Mouse (Mus musculus) left cerebral cortex, postnatal 14 days (tissue): ENCODE measurements around the gene Fnip1. TPM values are rescaled to one million over a fixed set of nuclear protein-coding genes. Genes with fewer than 3 reads are reported as not detected.
A peak's percentile ranks its signal among the peaks of the same experiment; 100 is the strongest.
"Not testable (repeated sequence)": the region's sequence is repeated elsewhere in the genome, so short reads cannot be mapped to it uniquely, and the experiment has no call there.

ENCODE experiments used
- DNase-seq, 2 experiments: peaks; one replicate each; pipeline ENCODE4 v3.0.0; 2021 to 2022; ENCODE audit warnings: low spot score in 2 of 2, mixed read lengths in 1 of 2
- intact Hi-C: fragments of 180-260 bp; cut with DNase I; formaldehyde crosslinking; loops from one replicate; pipeline ENCODE4 v1.15.1; 2025
- total RNA-seq, 2 experiments: library from RNA; stranded (reverse); gene quantifications; 2 replicates each; pipeline ENCODE4 v1.2.3; 2021

Fnip1 gene
- total RNA-seq, 2 experiments from 2014 or later, result 28.6 to 29.4 TPM

- intact Hi-C loops, DNase-seq: not testable (repeated sequence)
These were observed 12.8 kb downstream of the Fnip1 start for GRCm38 (mm10) chr11:54450757-54451156.

GRCm38 (mm10) chr11:54454516-54454915 lies 16.5 kb downstream of the Fnip1 start:
- intact Hi-C loops, result no loop called here
- no peak for DNase-seq

DNA sequence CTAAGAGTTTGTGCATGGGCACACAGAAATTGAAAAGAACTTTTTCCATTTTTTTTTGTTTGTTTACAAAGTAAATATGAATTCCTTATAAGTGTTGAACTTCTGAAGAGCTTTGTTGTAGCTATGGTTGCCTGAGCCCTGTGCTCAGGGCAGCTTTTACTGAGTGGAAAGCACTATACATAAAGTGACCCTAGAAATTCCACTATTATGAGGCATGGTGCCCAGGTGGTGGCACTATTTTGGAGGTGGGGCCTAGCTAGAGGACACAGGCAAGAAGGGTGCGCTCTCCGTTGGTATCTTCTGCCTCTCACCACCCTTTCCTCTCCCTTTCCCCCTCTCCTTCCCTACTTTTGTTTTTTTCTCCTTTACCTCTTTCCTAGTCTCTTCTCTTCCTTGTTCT lies 18.9 kb downstream of the Fnip1 start:
- no peak for DNase-seq
- intact Hi-C loops, result no loop called here

- intact Hi-C loops, result no loop called here
These were observed 20.2 kb downstream of the Fnip1 start for GRCm38 (mm10) chr11:54458168-54458567.

DNA sequence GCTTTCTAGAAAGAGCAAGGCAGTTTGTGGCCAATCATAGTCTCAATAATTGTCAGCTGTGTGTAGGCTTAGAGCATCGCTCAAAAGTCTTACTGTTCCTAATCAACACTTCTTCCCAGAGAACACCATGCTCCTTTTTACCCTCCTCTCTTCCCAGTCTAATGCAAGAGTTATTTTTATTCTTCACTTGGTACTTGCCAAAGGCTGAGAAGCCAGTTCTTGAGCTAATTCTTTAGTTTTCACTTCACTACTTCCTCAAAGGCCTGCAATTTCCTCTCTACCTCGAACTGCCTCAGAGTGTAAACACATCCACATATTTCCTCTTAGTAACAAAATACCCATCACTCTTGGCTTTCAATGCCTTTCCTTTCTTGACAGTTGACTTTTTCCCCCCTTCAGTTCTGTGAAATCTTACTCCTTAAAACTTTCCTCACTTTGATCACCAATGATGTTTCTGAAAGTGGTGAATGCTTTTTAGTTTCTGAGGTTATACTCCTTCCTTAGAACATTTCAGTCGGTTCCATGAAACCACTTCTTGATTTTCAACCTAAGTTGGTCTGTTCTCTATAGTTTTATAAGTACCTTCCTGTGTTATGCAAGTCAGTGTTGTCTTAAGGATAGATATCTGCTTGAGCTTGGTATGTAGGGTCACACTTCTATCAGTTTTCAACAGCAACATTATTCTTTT lies 26.7 kb downstream of the Fnip1 start:
- DNase-seq, result peak in 1 of 2 experiments; percentile 11
- intact Hi-C loops, result no loop called here

More at GRCm38 (mm10) chr11:54458168-54458567, 20.2 kb downstream of the Fnip1 start:
- no peak for DNase-seq

- intact Hi-C loops, result no loop called here
- no peak for DNase-seq
These were observed 34.2 kb downstream of the Fnip1 start for GRCm38 (mm10) chr11:54472231-54472630.

DNA sequence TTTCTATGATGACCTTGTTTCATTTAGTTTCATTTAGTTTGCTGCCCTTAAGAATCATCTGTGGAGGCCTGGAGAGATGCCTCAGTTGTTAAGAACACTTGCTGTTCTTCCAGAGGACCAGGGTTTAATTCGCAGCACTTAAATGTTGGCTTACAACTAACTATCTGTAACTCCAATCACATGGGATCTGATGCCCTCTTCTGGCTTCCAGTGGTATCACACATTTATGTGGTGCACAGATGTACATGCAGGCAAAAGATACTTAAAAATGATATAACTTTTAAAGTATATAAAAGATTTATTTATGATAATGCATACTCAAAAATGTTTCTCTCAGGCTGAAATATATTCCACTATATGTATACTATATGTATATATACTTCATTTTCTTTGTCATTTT lies 40.4 kb downstream of the Fnip1 start:
- intact Hi-C loops, result loop anchor here (5.0 kb wide), 1 partner anchor 121 kb away; no protein-coding TSS in a partner anchor
- DNase-seq, result peak in 1 of 2 experiments; percentile 7

DNA sequence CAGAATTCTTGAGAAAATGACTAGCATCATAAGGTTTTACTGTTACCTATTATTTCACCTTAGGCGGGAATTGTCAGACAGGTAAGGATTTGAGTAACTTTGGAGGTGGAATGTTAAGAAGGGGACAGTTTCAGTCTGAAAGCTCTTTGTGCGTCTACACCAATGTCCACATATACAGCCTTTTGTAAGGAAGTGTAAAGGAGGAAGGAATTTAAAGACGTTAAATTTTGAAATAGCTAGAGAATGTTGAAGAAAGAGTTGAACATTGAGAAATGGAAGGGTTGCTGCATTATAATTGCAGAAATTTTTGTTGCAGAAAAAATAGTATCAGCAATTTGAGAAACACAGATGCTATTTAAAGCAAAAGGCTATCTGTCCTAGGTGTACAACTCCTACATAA lies 48.0 kb downstream of the Fnip1 start:
- no peak for DNase-seq
- intact Hi-C loops, result no loop called here

GRCm38 (mm10) chr11:54491946-54492558 lies 54.1 kb downstream of the Fnip1 start:
- no peak for DNase-seq
- intact Hi-C loops, result no loop called here

GRCm38 (mm10) chr11:54492559-54492958 lies 54.6 kb downstream of the Fnip1 start:
- intact Hi-C loops, result no loop called here
- no peak for DNase-seq

GRCm38 (mm10) chr11:54499838-54500237 lies 61.8 kb downstream of the Fnip1 start:
- DNase-seq, result no peak
- intact Hi-C loops, result no loop called here

DNA sequence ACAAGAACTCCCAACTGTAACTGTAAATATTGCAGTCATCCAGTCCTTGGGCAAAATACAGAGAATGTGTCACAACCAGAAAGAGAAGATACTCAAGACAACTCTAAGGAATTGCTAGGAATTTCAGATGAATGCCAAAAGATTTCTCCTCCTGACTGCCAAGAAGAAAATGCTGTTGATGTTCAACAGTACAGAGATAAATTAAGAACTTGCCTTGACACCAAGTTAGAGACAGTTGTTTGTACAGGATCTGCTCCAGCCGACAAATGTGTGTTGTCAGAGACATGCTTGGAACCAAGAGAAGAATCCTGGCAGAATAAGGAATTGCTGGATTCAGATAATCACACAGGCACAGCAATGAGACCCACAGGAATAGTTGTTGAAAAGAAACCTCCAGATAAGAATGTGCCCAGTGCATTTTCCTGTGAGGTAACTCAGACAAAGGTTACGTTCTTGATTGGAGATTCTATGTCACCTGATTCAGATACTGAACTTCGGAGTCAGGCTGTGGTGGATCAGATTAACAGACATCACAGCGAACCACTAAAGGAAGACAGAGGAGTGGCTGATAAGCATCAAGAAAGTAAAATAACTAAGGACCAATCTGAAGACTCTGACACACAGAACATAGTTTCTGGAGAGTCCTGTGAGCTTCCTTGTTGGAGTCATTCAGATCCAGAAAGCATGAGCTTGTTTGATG lies 64.7 kb downstream of the Fnip1 start:
- intact Hi-C loops, result no loop called here
- peak in 1 of 2 experiments; percentile 30 for DNase-seq

- intact Hi-C loops, result no loop called here
- no peak for DNase-seq
These were observed 75.6 kb downstream of the Fnip1 start for GRCm38 (mm10) chr11:54513584-54513983.

DNA sequence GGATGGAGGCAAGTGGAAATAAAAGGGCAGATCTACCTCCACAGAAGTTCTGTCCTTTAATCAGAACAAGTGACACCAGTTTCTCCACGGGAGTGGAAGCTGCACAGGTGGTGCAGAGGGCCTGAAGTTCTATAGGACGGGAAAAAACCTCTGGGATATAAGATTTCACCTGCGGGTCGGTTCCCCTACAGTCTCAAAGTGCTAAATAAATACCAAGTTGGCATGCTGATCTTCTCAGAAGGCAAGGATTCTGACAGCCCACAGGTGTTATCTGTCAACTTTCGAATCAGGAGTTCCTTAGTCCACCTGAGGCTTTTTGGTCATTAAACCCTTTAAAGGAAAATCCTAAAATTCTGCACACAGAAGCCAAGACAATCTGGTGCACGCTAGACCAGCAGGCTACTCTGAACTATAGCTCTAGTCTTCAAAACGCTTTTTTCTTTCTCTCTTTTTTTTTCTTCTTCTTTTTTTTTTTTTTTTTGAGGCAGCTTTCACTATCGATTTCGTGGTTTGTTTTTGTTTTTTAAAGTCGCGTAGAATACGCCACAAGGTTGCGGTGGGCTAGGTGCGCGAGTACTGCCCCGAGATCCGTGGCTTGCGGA lies 84.0 kb downstream of the Fnip1 start:
- DNase-seq, result no peak
- intact Hi-C loops, result loop anchor here (5.0 to 10.0 kb wide), 2 partner anchors 85 to 157 kb away; partner anchors contain the start of gene Fnip1

DNA sequence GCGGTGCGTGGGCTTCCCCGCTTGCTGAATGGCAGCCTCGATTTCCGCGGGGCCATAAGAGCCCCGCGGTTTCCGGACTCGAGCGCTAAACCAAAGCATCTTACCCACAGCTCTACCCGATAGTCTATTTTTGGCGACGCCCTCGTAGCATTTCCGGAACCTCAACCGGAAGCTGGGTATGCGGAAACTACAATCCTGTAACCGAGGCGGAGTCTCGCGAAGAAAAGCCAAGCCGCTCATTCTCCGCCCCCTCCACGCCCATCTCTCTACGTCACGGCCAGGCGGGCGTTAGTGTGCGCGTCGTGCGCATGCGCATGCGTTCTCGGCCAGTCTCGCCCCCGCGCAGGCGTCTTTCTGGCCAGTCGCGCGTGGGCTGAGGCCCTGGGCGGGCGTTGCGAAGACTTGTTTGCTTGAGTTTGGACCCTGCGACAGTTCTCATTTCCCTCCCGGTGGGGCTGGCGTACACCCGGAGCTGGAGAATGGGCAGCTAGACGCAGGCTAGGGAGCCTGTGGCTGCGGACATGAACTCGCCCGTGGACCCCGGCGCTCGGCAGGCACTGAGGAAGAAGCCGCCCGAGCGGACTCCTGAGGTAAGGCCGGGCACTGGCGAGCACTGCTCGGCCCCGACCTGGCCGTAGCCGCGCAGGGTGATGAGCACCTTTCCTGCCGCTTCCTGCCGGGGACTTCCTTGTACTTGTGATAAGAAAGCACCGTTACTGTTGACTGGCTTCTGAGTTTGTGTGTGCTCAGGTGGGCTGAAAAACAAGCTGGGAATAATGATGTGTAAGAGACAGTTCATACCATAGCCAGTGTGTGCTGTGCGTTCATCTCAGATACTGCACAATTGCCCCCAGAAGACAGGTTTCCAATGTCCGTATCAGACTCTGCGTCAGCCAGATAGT lies 84.8 kb downstream of the Fnip1 start, which contains the start of gene Rapgef6:
Rapgef6 (plus strand) TSS at position 319 of the 902 bp plus-strand sequence.
- DNase-seq, result peak; percentile 98 to 99
- intact Hi-C loops, result loop anchor here (5.0 to 10.0 kb wide), 2 partner anchors 85 to 158 kb away; partner anchors contain the start of gene Fnip1

DNA sequence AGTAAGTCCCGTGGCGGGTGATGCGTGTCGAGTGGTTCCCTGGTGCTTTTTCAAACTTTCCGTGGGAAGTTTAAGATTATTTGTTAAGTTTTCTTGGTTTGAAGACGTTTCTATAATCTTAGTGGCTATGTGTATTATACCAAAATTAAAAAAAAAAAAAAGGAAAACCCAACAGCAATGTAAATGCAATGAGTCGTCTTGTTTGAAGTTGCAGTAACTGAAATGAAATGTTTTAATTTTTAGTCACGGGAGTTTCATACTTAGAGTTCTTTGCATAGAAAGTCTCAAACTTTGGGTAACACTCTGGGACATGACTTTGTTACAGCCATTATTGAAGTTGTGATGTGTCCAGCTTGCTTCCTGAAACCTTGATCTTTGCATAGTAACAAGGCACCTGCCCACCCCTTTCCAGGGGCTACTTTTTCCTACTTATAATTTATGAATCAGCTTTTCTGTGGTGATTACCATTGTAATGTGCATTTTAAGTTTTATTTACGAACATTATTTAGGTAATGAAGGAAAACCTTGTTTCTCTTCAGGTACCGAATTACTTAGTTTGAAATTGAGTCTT lies 85.5 kb downstream of the Fnip1 start:
- no peak for DNase-seq
- intact Hi-C loops, result loop anchor here (5.0 to 10.0 kb wide), 2 partner anchors 86 to 159 kb away; partner anchors contain the start of gene Fnip1

GRCm38 (mm10) chr11:54528002-54528401 lies 90.0 kb downstream of the Fnip1 start:
- no peak for DNase-seq
- intact Hi-C loops, result loop anchor here (10.0 kb wide), 1 partner anchor 163 kb away; no protein-coding TSS in a partner anchor

GRCm38 (mm10) chr11:54530391-54530790 lies 92.4 kb downstream of the Fnip1 start:
- peak in 1 of 2 experiments; percentile 23 for DNase-seq
- intact Hi-C loops, result loop anchor here (10.0 kb wide), 1 partner anchor 526 kb away; no protein-coding TSS in a partner anchor
